Mouse (Mus musculus) B cell, adult 62 days (primary cell): ENCODE measurements around the gene Gm7358. TPM values are rescaled to one million over a fixed set of nuclear protein-coding genes. Genes with fewer than 3 reads are reported as not detected.

Experiments
- total RNA-seq: library from RNA; stranded (reverse); gene quantifications from 4 replicates; pipeline ENCODE4 v1.2.4, GENCODE M21; 2023

The Gm7358 gene
- not detected in 4 replicates for total RNA-seq

GRCm38 (mm10) chr17:14059431-14059830, at the start of gene Gm7358:
Gene Gm7358 (minus strand): TSS chr17:14059531.

Other genes with a start within 250 kb of the Gm7358 start
- not detected in 4 replicates for gene Gm7168, start 111.2 kb downstream of the Gm7358 start, total RNA-seq
- gene Gm7356, start 55.8 kb downstream of the Gm7358 start, total RNA-seq = not detected in 4 replicates
- gene Dact2, start 144.8 kb upstream of the Gm7358 start, total RNA-seq = not detected in 4 replicates
- 0.20 TPM in 1 of 4 replicates, not detected in the others for gene Smoc2, start 220.0 kb upstream of the Gm7358 start, total RNA-seq